Mouse (Mus musculus): ENCODE data around the gene Mccc2.

DNA sequence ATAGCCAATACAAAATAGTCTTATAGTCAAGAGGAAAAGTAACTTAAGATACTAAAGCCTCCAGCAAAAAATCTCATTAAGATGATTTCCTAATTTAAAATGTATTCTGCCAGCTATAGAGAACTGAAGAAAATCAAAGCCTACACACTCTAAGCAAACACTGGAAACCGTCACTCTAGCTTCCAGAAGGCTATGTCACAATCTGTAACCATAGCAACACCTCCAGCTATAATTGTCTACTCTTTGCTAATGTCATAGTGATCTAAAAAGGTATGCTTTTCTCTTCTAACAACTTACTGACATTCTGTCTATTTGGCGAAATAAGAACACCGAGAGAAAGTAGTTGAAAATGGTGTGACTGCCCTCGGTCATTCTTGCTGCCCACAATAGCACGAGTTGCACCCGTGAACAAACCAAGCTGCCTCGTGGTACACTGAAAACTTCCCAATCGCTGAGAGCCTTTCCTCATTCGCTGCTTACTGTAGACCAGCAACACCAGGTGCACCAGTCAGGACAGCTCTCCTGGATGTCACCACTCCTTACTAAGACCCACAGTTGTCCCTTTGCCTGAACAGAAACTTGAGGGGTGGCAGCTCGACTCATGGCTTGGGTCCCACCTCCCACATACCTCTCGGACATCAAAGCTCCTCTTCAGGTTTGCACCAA, 48.3 kb downstream of the Mccc2 start:
- no peak for TF ChIP-seq POLR2A (IDR thresholded peaks at IDR 0.05; ENCODE audit: insufficient read depth, low read length)
- TF ChIP-seq EP300 (IDR thresholded peaks at IDR 0.05; ENCODE audit: insufficient read depth, low read depth, low read length) = no peak

Measured in ES-Bruce4 (cell line).